9 mouse cellular contexts compared by ENCODE assay signal in genomic region chr8:94678582-94678981, GRCm38 (mm10). TPM values are rescaled to one million over a fixed set of nuclear protein-coding genes. Genes with fewer than 3 reads are reported as not detected.
DNase-seq lines count a peak whose midpoint lies in the region; ATAC-seq lines count a peak whose summit lies in the region.
"Had no signal": no experiment of that assay in that cellular context is flagged by ENCODE, and none has a peak within 500 bp of the region (broad histone marks: within the 10 kb centered on the region; RNA-seq: fewer than 3 reads in every experiment).

No protein-coding gene starts in this region.

- H3K9ac ChIP-seq in hindbrain, embryonic 13.5 days: no peak overlapping the region
- H3K9ac ChIP-seq in hindbrain, embryonic 11.5 days (ENCODE audit: low read depth, low read length): no peak overlapping the region
- H3K9ac ChIP-seq in embryonic facial prominence, embryonic 11.5 days (replicated peaks; ENCODE audit: low read length): no peak overlapping the region
- no peak overlapping the region for H3K9ac ChIP-seq in midbrain, embryonic 15.5 days
- H3K9ac ChIP-seq: liver, embryonic 15.5 days had no signal

- DNase-seq in hindbrain, embryonic 11.5 days (ENCODE audit: low spot score): no peak
- peak; percentile 31 for DNase-seq in embryonic facial prominence, embryonic 11.5 days (ENCODE audit: low spot score)
- DNase-seq in kidney, postnatal 14 days: peak; percentile 34
- DNase-seq in thymus, postnatal 36 days: no peak
- no peak for DNase-seq in adrenal gland, adult 18-20 months (ENCODE audit: low spot score in 2 of 2)

- H3K4me3 ChIP-seq in hindbrain, embryonic 13.5 days: no peak overlapping the region
- no peak overlapping the region for H3K4me3 ChIP-seq in hindbrain, embryonic 11.5 days (ENCODE audit: low read depth, low read length)
- no peak overlapping the region for H3K4me3 ChIP-seq in embryonic facial prominence, embryonic 11.5 days (ENCODE audit: low read depth, low read length)
- H3K4me3 ChIP-seq in midbrain, embryonic 15.5 days: no peak overlapping the region
- H3K4me3 ChIP-seq: liver, embryonic 15.5 days had no signal

- ATAC-seq in hindbrain, embryonic 13.5 days (ENCODE audit: low FRiP score): no peak
- ATAC-seq in hindbrain, embryonic 11.5 days (ENCODE audit: low FRiP score): no peak
- ATAC-seq in embryonic facial prominence, embryonic 11.5 days (replicated peaks; ENCODE audit: insufficient number of reproducible peaks, low FRiP score, low TSS enrichment, low read depth): no peak
- ATAC-seq in midbrain, embryonic 15.5 days (replicated peaks): no peak
- ATAC-seq in erythroid progenitor cell, adult 5-6 weeks (replicated peaks; ENCODE audit: low FRiP score, poor library complexity, severe bottlenecking): no peak

- H3K27ac ChIP-seq in hindbrain, embryonic 13.5 days: peak overlapping the region; percentile 69
- no peak overlapping the region for H3K27ac ChIP-seq in hindbrain, embryonic 11.5 days (ENCODE audit: low read depth, low read length)
- H3K27ac ChIP-seq in embryonic facial prominence, embryonic 11.5 days (replicated peaks; ENCODE audit: low read depth, low read length): peak overlapping the region; percentile 35; the same call in 1 of the 2 replicates
- H3K27ac ChIP-seq in midbrain, embryonic 15.5 days: peak overlapping the region; percentile 28
- H3K27ac ChIP-seq: liver, embryonic 15.5 days had no signal

- no peaks in the 10 kb centered on the region for H3K9me3 ChIP-seq in hindbrain, embryonic 13.5 days
- H3K9me3 ChIP-seq in hindbrain, embryonic 11.5 days (ENCODE audit: control insufficient read depth, low read length): no peaks in the 10 kb centered on the region
- H3K9me3 ChIP-seq in embryonic facial prominence, embryonic 11.5 days (replicated peaks; ENCODE audit: control insufficient read depth, low read length): no peaks in the 10 kb centered on the region
- H3K9me3 ChIP-seq in midbrain, embryonic 15.5 days: no peaks in the 10 kb centered on the region
- H3K9me3 ChIP-seq: liver, embryonic 15.5 days had no signal

- H3K36me3 ChIP-seq in hindbrain, embryonic 13.5 days: peaks cover 24% of the 10 kb centered on the region
- H3K36me3 ChIP-seq in hindbrain, embryonic 11.5 days (ENCODE audit: control insufficient read depth, insufficient read depth, low read length): 0 out of 2 replicates have a peak, but pooled peaks cover 2% of the 10 kb centered on the region
- H3K36me3 ChIP-seq in embryonic facial prominence, embryonic 11.5 days (replicated peaks; ENCODE audit: control insufficient read depth, insufficient read depth, low read depth, low read length): no peaks in the 10 kb centered on the region; the same call in 1 of the 2 replicates
- H3K36me3 ChIP-seq in midbrain, embryonic 15.5 days (replicated peaks): peaks cover 13% of the 10 kb centered on the region; the same call in 1 of the 2 replicates

- H3K4me2 ChIP-seq in hindbrain, embryonic 13.5 days: no peak overlapping the region
- H3K4me2 ChIP-seq in hindbrain, embryonic 11.5 days (replicated peaks; ENCODE audit: low read depth, low read length): no peak overlapping the region
- H3K4me2 ChIP-seq in embryonic facial prominence, embryonic 11.5 days (ENCODE audit: low read depth, low read length): no peak overlapping the region
- no peak overlapping the region for H3K4me2 ChIP-seq in midbrain, embryonic 15.5 days
- H3K4me2 ChIP-seq: liver, embryonic 15.5 days had no signal

- no peaks in the 10 kb centered on the region for H3K27me3 ChIP-seq in hindbrain, embryonic 13.5 days
- H3K27me3 ChIP-seq in hindbrain, embryonic 11.5 days (ENCODE audit: control insufficient read depth, insufficient read depth, low read length): no peaks in the 10 kb centered on the region
- H3K27me3 ChIP-seq in embryonic facial prominence, embryonic 11.5 days (ENCODE audit: control insufficient read depth, insufficient read depth, low read length): no peaks in the 10 kb centered on the region
- no peaks in the 10 kb centered on the region for H3K27me3 ChIP-seq in midbrain, embryonic 15.5 days (replicated peaks)
- H3K27me3 ChIP-seq: liver, embryonic 15.5 days had no signal

- 42% methylated on average over 9 of the region's 9 CpGs for WGBS in hindbrain, embryonic 13.5 days
- 60% methylated on average over 9 of the region's 9 CpGs for WGBS in hindbrain, embryonic 11.5 days
- 39% methylated on average over 9 of the region's 9 CpGs for WGBS in embryonic facial prominence, embryonic 11.5 days
- 62% methylated on average over 9 of the region's 9 CpGs for WGBS in midbrain, embryonic 15.5 days

- no peaks in the 10 kb centered on the region for H3K4me1 ChIP-seq in hindbrain, embryonic 13.5 days (replicated peaks)
- H3K4me1 ChIP-seq in hindbrain, embryonic 11.5 days (replicated peaks; ENCODE audit: control insufficient read depth, insufficient read depth, low read length): no peaks in the 10 kb centered on the region
- H3K4me1 ChIP-seq in embryonic facial prominence, embryonic 11.5 days (ENCODE audit: control insufficient read depth, insufficient read depth, low read length): no peaks in the 10 kb centered on the region
- no peaks in the 10 kb centered on the region for H3K4me1 ChIP-seq in midbrain, embryonic 15.5 days
- H3K4me1 ChIP-seq: liver, embryonic 15.5 days had no signal

RNA-seq across cellular contexts. Expression of gene Arl2bp, which starts 12.2 kb away (rescaled TPM):
- polyA plus RNA-seq in hindbrain, embryonic 13.5 days (2015; fragmentation: Nextera tagmentation; extraction: Ambion mirVana): 221 and 224 TPM in 2 replicates
- polyA plus RNA-seq in hindbrain, embryonic 11.5 days (2014; fragmentation: Nextera tagmentation; extraction: Ambion mirVana): 65.2 and 94.5 TPM in 2 replicates
- polyA plus RNA-seq in embryonic facial prominence, embryonic 11.5 days (2014; fragmentation: Nextera tagmentation; extraction: Ambion mirVana): 71.8 and 73.4 TPM in 2 replicates
- 190 and 202 TPM in 2 replicates for polyA plus RNA-seq in midbrain, embryonic 15.5 days (2015; fragmentation: Nextera tagmentation; extraction: Ambion mirVana)
- 23.8 and 27.2 TPM in 2 replicates for total RNA-seq in erythroid progenitor cell, adult 5-6 weeks (2015; ENCODE audit: low replicate concordance)
- total RNA-seq in erythroid progenitor cell, adult 5-6 weeks (2017; ENCODE audit: low replicate concordance): 29.4 and 36.1 TPM in 2 replicates
- total RNA-seq in adrenal gland, adult 18-20 months (2021): 10 to 100 TPM; 60.6 to 66.6 TPM

RNA-seq across cellular contexts. Expression of gene Pllp, which starts 17.5 kb away (rescaled TPM):
- 0.35 and 0.93 TPM in 2 replicates for polyA plus RNA-seq in hindbrain, embryonic 13.5 days (2015; fragmentation: Nextera tagmentation; extraction: Ambion mirVana)
- polyA plus RNA-seq in hindbrain, embryonic 11.5 days (2014; fragmentation: Nextera tagmentation; extraction: Ambion mirVana): 0.25 and 0.63 TPM in 2 replicates
- polyA plus RNA-seq in embryonic facial prominence, embryonic 11.5 days (2014; fragmentation: Nextera tagmentation; extraction: Ambion mirVana): 0.47 and 1.5 TPM in 2 replicates
- 1.5 and 1.6 TPM in 2 replicates for polyA plus RNA-seq in midbrain, embryonic 15.5 days (2015; fragmentation: Nextera tagmentation; extraction: Ambion mirVana)
- total RNA-seq in erythroid progenitor cell, adult 5-6 weeks (2015; ENCODE audit: low replicate concordance): not detected in 2 replicates
- total RNA-seq in erythroid progenitor cell, adult 5-6 weeks (2017; ENCODE audit: low replicate concordance): not detected in 2 replicates
- total RNA-seq in adrenal gland, adult 18-20 months (2021): under 1 TPM; 0.46 to 0.93 TPM

Comparison
In these comparisons a context has a peak if more than half of its experiments do, and no peak if none do; other contexts are left out.
1. DNase-seq: peak in embryonic facial prominence, embryonic 11.5 days (single experiment) and kidney, postnatal 14 days (single experiment); none in hindbrain, embryonic 11.5 days (single experiment), thymus, postnatal 36 days (0 of 2) and adrenal gland, adult 18-20 months (0 of 2).